Mouse (Mus musculus) kidney, adult 18-20 months (tissue): ENCODE results near the gene Tns3.

Experiments used
- DNase-seq: peaks from one replicate; pipeline ENCODE4 v3.0.0; 2021

Gene Tns3

DNA sequence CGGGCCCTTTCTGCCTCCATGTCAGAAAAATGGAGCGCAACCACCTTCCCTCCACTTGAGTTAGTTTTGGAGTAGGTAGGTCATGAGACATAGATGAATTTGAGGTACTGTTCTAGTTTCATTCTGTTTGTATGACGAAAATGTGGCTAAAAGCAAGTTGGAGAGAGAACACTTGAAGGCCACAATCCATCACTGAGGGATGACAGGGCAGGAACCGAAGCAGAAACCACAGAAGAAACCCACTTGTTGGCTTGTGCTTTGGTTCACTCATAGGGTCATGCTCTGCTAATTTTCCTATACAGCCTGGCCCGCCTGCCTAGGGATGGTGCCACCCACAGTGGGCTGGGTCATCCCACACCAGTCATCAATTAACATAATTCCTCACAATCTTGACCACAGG, 14.9 kb upstream of the Tns3 start:
- DNase-seq: no peak

DNA sequence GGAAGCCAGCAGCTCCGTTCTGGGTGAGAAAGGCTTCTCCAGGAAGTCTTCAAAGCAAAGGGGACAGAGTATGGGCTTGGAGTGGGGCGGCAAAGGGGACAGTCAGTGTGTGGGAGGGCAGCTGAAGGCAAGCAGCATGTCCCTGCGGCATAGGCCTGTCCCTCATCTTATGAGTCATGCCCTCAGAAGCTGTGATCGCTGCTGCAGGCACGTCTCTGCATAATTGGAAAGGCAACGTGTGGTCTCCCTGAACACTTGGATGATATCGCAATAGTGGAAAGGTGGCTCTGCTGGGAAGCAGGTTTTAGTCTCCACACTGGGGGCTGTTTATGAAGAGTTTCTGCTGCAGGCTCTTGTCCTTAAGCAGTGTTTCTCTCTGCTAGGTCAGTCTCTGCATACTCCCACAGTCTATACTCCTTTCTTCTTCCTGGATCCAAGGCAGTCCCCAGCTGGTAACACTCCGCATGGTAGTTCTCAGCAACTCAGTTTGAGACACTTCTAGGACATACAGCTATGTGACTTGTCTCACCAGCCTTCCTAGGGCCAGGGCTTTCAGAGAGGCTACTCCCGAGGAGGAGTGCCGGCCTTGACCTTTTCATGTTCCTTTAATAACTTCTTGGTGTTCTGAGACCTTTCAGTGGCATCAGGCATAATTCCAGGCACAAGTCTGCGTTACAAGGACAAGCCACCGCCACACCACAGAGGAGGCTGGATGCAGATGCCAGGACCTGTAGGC, 14.1 kb upstream of the Tns3 start:
- DNase-seq: no peak

DNA sequence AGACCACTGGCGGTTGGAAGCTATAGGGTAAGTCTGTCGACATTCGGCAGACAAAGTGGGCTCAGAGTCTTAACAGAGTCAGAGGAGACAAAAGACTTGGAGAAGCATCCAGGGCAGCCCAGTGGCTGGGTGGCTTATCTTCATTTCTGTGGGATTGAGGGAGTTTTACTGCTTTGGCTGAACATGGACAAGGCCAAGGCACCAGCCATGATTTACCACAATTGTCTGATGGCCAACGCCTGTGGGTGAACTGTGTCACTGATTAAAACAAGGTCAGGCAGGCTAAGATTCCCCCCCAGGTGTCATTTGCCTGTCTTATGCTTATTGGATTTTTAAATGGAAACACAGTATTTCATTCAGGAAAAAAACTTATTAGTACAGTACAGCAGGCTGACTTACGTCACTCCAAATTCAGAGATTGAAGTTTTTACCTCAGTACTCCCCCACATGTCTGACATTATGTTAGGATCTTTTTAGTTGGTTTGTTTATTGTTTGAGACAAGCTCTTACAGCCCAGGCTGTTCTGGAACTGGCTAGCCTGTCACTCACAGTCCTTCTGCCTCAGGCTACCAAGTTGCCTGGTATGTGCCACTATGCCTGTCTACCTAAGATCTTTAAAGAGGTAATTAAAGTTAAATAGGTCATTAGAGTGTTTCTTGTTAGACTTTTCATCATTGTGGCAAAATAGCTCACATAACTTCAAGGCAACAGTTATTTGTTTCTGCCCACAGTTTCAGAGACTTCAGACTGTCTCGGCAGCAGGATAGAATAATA, 11.6 kb upstream of the Tns3 start:
- no peak for DNase-seq

DNA sequence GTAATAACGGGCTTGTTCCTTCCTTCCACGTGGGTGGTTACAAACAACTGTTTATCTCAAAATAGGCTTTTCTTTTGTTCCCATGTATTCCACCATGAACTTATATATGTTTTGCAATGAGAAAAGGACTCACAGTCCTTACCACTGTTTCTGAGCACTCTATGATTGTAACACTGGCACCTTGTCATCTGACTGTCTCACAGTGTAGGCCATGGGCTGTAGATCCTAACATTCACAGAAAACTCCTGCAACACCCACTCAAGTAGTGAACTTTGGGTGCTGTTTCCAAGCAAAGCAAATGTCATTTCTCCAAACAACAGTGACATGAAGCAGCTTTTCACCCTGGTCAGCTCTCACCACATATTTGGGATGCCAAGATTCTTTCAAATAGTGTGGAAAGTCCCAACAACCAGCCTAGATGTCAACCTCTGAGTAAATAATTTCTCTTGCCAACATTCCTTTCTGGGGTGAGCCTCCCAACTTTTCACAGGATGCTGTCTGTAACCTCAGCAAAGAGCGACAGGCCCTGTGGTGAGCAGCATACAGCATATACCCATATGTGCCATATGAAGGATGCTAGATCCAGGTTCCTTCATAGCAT, 10.3 kb upstream of the Tns3 start:
- no peak for DNase-seq

DNA sequence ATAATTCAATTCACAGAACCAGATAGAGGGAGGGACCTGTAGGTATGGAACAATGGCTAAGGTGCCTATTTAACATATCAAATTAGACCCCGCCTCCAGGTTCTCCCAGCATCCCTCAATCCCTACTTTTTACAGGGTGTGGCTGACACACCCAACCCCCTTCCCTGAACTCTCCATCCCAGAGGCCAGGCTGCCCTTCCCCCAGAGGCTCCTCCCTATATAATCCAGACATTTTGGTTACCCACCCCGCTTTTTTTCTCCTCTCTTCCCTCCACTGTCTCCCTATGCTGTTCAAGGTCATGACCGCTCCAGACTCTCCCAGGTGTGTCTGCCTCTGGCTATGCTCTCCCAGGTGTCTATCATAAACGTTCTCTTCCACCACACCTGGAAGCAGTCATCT, 7.4 kb upstream of the Tns3 start:
- DNase-seq: no peak

DNA sequence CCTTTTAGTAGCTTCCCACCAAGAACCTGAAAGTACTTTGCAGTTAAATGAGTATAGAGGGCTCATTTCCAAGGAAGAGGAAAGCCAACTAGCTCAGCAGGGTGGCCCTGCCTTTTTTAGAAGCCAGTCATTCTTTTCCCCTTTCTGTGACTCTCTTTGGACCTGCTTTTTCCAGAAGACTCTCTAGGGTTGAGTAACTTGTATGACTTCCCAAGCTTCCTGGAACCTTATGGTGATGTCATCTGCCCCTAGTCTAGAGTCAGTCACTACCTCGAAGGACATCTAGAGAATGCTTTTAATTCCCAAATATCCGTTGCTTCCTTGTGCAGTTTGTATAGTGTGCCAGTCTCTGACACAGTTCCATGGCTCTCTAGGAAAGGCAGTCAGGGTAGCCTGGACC, 4.8 kb upstream of the Tns3 start:
- no peak for DNase-seq

DNA sequence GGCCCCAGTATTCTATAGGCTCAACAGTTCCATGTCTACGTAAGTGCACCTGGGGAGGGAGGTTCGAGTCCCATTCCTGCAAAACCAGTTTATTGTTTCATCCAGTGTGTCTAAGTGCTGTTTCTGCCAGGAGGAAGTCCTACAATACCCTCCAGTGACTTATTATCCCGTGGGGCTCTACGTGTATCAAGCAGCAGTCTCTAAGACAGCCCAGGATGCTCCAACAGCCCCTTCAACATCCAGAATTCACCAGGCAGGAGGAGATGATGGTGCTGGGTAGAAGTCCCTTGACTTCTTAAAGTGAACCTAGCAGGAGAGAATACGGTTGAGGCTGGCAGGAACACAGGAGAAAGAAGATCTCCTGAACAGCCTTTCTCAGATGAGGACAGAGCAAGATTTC, 462 bp upstream of the Tns3 start:
- no peak for DNase-seq

DNA sequence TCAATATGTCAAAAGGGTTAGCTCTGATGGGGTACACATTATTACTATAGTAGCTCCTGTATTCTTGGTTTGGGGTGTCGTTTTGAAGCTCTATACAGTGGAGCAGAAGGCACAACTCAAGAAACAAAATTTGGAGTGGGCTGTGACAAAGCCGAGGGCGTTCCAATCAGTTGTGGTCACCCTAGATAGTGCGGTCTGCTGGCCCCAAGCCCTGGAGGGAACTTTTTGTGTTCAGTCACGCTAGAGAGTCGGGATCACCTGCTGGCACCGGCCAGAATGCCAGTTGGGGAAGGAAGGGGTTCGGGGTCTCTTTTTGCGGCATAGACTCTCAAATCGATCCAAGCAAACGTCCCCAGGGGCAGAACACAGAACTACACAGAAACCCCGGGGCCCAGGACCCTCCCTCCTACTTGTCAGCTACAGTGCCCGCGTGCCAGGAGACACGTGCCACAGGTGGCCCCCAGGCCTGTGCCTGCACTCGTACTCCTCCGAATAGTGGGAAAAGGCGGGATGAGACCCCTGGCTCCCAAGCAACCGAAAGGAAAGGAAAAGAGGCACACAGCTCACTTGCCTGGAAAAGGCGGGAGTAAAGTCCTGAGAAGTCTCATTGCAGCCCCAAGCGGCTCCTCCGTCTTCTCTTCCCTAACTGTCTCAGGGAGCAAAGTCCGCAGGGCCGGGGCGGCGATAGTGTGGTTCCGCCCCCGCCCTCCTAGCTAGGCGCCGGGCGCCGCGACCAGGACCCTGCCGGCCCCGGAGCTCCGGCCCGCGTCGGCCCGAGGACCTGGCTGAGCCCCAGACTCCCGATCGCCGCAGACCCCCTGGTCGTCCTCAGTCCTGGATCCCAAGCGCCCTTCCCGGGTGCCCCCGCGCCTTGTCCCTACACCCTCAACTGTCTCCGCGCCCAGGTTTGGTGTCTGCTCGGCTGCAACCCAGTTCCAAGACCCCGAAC, 617 bp downstream of the Tns3 start:
- peak; percentile 86 for DNase-seq

DNA sequence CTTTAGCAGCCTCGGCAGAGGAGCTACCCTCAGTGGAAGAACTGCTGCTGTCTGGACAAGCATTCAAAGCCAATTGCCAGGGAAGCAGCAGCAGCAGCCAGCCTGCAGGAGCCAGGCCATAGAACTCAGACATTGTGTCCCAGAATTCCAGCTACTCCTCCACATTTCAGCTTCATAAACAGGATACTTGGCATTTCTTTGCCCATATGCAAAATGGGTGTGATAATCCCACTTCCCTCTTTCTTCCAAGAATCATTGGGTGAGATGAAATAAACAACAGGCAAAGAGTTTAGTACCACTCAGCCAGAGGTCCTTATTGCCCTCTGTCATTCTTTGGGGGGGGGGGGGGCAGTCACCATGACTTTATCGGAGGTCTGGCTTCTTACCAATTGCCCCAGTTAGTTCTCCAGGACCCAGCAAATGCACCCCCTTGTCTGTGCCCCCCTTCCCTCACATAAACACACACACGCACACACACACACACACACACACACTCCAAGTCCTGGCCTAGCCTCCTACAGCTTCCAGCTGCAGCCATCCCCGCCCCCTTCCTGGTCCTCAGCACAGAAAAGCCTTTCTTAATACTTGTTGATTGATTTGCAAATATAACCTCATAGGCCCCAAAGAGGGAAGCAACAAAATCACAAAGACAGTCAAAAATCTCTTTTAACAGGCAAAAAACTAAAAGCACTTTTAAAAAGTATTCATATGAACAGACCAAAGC, 1.5 kb downstream of the Tns3 start:
- no peak for DNase-seq

DNA sequence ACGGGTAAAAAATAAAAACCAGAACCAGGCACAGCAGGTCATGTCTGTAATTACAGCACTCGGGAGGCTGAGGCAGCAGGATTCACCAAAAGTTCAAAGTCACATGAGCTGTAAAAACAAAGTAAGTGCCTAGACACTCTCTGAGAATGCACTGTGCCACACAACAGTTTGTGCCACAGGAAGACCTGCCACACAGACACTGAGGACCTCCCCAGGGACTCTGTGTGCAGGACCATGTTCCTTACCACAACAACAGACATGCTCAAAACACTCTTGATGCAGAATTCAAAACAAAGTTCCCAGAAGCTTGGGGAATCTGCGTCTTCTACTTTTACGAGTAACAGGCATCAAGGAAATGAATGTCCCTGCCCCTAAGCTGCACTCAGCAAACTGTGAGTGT, 3.4 kb downstream of the Tns3 start:
- no peak for DNase-seq

DNA sequence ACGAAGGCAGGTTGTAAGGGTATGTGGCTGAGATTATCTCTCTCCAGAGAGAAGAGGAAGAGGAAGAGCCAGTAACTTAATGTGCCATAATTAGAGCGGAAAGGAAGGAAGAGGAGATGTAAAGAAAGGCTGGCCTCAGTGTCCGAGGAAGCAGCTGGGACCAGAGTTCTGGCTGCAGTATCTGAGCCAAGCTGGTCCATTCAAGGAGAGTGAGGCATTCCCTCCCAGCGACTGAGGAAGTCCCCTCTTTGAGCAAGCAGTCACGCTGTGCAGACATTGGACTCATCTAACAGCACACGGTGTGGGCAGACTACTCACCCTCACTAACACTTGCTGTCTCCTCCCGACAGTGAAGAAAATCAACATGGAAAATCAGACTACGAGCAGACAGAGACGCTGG, 4.5 kb downstream of the Tns3 start:
- DNase-seq: no peak

DNA sequence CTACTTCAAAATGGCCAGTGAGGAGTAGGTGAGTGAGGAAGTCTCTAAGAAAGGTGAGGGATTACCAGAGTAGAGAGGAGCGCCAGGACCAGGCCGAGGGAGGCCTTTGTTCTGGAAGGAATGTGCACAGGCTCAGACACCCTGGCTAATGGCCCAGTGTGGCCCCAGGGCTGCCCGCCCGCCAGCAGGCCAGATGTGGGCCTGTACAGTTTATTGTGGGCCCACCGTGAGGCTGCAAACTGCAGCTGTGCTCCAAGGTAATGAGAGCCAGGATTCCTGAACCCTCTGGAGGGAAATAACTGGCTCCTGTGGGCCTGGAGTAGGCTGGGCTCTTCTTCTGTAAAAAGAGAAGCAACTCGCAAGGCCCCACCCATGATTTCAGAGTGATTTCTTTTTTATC, 5.3 kb downstream of the Tns3 start:
- no peak for DNase-seq

DNA sequence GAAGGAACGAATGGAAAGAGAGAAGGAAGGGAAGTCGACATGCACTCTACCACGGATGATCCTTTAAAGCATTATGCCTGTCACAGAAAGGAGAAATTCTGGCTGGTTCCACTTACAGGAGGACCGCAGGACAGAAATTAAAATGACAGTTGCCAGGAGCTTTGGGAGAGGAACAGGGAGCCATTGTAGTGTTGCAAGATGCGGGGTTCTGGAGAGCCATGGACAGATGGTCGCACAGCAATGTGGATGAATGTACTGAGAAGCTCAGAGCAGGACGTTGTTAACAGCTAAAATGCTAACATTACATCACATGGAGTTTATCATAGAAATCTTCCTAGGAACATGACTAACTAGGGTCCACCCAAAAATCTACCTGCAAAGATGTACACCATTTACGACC, 6.8 kb downstream of the Tns3 start:
- no peak for DNase-seq

DNA sequence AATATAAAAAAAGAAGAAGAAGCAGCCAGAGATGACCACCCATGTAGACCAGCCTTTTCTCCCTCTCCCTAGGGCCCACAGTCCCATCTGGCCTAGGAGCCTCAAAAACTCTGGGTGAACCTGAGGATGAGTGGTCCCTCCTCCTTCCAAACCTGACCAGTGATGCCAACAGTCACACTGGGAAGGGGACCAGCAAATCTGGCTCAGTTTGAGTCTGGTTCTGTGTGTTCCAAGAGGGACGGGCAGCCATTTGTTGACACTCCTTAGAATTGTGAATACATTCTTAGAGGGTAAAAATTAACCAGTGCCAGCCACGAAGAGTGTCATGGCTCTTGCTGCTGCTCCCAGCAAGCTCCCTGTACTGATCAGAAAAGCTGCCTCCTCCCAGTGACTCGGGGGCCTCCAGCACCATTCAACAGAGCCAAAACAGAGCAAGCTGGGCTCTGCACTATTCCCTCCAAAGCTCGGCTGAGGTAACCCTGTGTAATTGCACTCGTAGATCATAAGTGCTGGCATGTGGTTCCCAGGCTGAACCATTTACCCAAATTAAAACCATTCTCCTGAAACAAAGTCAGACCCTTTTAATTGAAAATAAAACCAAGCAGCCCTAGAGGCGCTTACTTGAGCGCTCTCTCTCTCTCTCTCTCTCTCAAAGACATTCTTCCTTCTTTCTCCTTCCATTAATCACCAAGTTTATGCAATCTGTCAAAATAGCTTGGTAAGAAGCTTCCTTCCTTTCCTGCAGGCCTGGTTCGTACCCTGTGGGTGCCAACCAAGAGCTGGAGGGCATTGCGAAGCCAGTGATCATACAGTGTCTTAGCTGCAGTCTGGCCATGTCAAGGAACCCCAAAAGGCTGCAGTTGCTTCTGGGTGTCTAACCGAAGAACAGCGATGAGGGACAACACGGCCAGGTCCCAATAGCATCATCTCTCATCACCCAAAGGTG, 7.6 kb downstream of the Tns3 start:
- no peak for DNase-seq

DNA sequence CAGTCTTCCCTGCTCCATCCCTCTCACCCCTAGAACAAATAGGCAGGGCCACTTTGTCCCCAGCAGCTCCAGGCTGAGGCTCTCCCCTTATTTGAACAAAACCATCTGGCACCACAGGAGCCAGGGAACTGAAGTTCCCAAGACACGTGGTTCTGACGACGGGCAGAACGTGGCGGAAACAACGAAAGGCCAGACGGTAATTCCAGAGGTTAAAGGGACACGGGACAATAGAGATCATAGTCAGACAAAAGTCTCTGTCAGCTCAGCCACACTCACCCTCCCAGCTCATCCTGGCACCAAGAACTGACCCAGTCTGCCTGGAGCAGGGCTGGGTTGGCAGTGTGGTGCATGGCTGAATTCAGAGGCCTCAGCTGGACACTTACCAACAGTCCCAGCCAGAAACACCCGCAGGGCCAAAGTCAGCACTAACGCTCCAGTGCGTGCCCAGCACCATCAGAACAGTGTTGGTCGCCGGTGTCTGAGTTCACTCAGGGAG, 10.5 kb downstream of the Tns3 start:
- peak; percentile 76 for DNase-seq

DNA sequence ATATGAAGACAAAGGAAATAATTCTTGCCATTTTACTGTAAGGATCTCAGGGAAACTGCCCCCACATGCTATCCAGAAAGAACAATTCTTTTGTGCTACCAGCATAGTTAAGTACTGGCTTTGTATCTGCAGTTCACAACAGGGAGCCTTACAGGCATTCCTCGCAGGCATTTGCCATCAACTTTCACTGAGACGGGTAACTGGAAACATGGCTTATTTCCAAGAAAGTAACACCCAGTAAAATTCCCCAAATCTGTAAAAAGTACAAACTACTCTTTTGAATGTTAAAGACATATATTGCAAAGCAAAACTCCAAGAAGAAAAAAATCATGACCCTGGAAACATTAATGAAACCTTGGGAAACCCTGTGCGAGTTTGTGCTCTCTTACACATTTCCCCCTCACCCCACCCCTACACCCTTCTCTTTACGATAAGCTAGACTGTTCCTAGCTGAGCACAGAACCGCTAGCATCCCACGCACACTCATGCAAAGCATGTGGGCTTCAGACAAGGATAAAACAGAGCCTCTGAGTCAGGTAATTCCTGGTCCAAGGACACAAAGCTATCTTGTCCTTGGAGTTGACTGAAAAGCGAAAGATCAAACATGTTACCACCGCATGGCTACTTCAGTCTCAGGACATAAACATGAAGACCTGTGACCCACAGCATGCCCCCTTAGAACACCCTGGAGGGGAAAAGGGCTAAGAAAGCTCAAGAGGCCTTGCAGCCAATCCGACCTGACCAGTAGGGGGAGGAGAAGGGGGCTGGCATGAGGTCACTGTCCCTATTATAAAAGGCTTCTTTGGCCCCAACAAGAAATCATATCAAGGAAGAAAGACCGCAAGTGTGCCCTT, 11.3 kb downstream of the Tns3 start:
- DNase-seq: no peak

DNA sequence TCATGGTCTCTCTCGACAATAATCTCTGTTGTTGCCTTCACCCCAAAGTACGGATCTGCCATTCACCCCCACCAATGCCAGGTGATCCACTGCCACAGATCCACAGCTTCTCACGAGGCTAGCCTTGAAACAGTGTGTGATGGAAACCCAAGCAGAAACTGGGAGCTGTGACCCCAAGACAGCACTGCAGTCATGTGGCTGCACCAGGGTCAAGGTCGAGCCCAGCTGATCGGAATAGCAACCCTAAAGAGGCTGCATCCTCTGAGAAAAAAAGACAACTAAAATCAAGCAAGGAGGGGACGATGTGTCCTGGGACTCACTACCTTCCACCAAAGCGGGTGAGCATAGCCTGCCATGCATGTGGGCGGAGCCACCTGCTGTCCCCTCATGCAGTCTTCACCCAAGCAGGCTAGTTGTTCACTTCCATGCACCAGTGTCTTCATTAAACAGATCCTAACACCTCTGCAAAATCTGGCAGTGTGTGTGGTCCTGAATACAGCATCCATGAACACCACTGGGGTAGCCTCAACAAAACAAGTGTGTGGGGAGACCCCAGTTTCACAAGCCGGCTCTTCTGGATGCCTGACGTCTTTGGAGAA, 12.1 kb downstream of the Tns3 start:
- DNase-seq: no peak

DNA sequence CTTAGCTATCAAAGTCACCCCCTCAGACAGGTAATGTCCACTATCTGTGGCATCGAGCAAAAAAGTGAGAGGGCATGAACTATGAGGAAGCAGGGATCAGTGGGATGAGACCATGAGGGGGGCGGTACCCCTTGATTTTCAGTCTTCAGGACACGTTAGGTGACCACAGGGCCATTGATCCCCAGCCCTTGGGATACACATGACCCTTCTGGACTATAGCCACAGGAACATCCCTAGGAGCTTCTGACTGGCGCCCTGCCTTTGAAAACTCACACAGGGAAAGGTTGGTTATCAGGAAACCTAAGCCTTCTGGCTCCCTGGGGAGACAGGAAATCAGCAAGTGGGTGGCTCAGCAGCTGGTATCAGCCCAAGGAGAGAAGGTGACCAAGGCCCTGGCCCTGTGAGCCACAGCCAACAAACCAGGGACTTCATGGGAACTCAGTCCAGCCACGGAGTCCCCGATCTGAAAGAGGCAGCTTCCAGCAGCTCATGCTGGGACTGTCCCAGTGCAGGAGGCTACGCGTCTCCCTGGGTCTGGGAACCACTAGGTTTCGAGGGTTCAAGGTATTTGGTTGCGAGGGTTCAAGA, 12.8 kb downstream of the Tns3 start:
- DNase-seq: no peak

DNA sequence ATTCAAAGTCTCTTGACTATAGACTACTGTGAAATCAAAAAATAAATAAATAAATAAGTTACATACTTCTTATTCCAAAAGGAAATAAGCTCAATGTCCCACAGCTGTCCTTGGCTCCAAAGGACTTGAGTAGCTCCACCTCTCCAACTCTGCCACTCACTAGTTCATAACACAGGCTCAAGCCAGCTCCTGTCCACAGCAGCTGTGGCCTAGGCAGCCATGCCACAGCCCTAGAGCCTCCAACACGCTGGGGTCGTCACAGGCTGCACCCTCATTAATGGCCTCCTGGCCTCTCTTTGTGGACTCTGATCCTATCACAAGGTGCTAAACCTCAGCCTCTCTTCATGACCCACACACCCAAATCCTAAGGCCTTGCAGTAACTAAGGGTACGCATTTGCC, 18.7 kb downstream of the Tns3 start:
- DNase-seq: no peak
